Mouse (Mus musculus) lung, adult 2 months (tissue): ENCODE results near the gene Glt8d1. TPM values are rescaled to one million over a fixed set of nuclear protein-coding genes. Genes with fewer than 3 reads are reported as not detected.
A peak's percentile ranks its signal among the peaks of the same experiment; 100 is the strongest.

Experiments used
- DNase-seq: peaks from one replicate; pipeline ENCODE4 v3.0.0; 2022
- H3K4me1 ChIP-seq: fragments of 200-500 bp; 2 replicates; pipeline ENCODE4 v1.6.1; 2011; ENCODE audit warnings: low read length; ENCODE audit not compliant: control insufficient read depth, insufficient read depth
- H3K4me3 ChIP-seq: fragments of 200-500 bp; replicated peaks from 2 replicates; pipeline ENCODE3; 2011; ENCODE audit warnings: low read depth, mild to moderate bottlenecking, control low read depth, low read length; ENCODE audit errors: extremely low read depth
- CTCF ChIP-seq: fragments of 200-500 bp; IDR thresholded peaks from 2 replicates; pipeline ENCODE4 v1.5.1; 2011; ENCODE audit warnings: mild to moderate bottlenecking, low read length, control low read depth; ENCODE audit not compliant: insufficient read depth
- POLR2A ChIP-seq: fragments of 200-500 bp; IDR thresholded peaks from 2 replicates; pipeline ENCODE4 v1.6.1; 2011; ENCODE audit warnings: low read depth, mild to moderate bottlenecking, control low read depth, low read length, borderline replicate concordance; ENCODE audit errors: extremely low read depth
- WGBS: fragments of 180-500 bp; shearing (Covaris S2); methylation state at CpG from one replicate; pipeline ENCODE4 v1.1.7; 2018; 5-methylcytosine and 5-hydroxymethylcytosine counted together
- polyA plus RNA-seq: library from polyadenylated mRNA; depleted of rRNA; stranded (reverse); fragments of >200 nt; gene quantifications from 2 replicates; pipeline ENCODE4 v1.2.3, GENCODE M21; 2012; rRNA removed

Glt8d1 gene
- polyA plus RNA-seq: 17.2 and 21.6 TPM in 2 replicates

- peak; percentile 95 for DNase-seq
- peak within 1 kb of the TSS; percentile 100 for H3K4me3 ChIP-seq
- no peak for TF ChIP-seq CTCF
- peak; percentile 91 for TF ChIP-seq POLR2A
- under 1% methylated on average over 84 of the region's 84 CpGs for WGBS
- peaks cover 3% of the 10 kb centered on the region; the same call in 1 of the 2 replicates for H3K4me1 ChIP-seq
Observed at GRCm38 (mm10) chr14:31001307-31002205, at the start of gene Glt8d1, which contains the start of gene Spcs1. Glt8d1 (plus strand) TSS chr14:31001400. Spcs1 (minus strand) TSS chr14:31001672.

GRCm38 (mm10) chr14:30958517-30958916 lies 42.7 kb upstream of the Glt8d1 start:
- DNase-seq: no peak
- 75% methylated on average over 2 of the region's 2 CpGs for WGBS
- TF ChIP-seq POLR2A (no peak), CTCF (no peak)
- no peaks in the 10 kb centered on the region for H3K4me1 ChIP-seq
- H3K4me3 ChIP-seq: no peak overlapping the region

DNA sequence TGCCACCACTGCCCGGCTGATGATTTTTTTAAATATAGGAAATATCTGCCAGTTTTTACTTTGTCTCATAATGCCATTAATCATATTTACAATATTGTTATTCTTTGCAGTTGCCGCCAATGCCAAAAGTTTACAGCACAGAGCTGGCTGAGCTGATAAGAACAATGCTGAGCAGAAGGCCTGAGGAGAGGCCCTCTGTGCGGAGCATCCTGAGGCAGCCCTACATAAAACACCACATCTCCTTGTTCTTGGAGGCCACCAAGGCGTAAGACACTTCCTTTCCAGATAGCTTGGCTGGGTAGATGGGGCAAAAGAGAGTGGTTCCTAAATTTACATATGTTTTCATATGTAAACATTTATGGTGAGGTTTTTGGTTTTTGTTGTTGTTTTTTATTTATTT lies 42.2 kb upstream of the Glt8d1 start:
- Histone ChIP-seq H3K4me3 (no peak overlapping the region), H3K4me1 (no peaks in the 10 kb centered on the region)
- TF ChIP-seq POLR2A (no peak), CTCF (no peak)
- no peak for DNase-seq
- 68% methylated on average over 4 of the region's 4 CpGs for WGBS

- no peaks in the 10 kb centered on the region for H3K4me1 ChIP-seq
- WGBS: 97% methylated on average over 1 of the region's 1 CpGs
- H3K4me3 ChIP-seq: no peak overlapping the region
- TF ChIP-seq POLR2A: no peak
- no peak for TF ChIP-seq CTCF
- no peak for DNase-seq
Observed at GRCm38 (mm10) chr14:30960366-30960765, 40.8 kb upstream of the Glt8d1 start.

GRCm38 (mm10) chr14:30974204-30974603 lies 27.0 kb upstream of the Glt8d1 start:
- 65% methylated on average over 6 of the region's 6 CpGs for WGBS
- Histone ChIP-seq H3K4me1 (no peaks in the 10 kb centered on the region), H3K4me3 (no peak overlapping the region)
- DNase-seq: no peak
- no peak for TF ChIP-seq POLR2A
- no peak for TF ChIP-seq CTCF

- TF ChIP-seq POLR2A (no peak), CTCF (no peak)
Observed at GRCm38 (mm10) chr14:30976222-30976621, 25.0 kb upstream of the Glt8d1 start.

DNA sequence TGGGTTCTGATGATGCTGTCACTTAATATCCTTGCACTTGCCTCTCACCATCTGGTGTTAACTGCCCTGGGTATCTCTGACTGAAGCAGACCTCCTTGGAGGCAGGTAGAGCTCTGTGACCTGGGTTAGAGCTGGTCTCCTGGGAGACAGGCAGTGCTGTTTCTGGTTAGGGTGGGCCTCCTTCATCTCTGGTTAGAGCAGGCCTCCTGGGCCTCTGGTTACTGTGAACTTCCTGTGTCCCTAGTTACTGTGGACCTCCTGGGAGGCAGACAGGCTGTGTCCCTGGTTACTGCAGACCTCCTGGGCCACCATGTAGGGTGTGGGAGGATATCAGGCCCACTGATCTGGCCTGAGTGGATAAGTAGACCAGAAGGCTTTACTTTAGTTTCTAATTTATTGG lies 4.8 kb upstream of the Glt8d1 start:
- no peak for DNase-seq
- peaks cover 3% of the 10 kb centered on the region; the same call in 1 of the 2 replicates for H3K4me1 ChIP-seq
- TF ChIP-seq CTCF: no peak
- no peak for TF ChIP-seq POLR2A
- H3K4me3 ChIP-seq: no peak overlapping the region

More at GRCm38 (mm10) chr14:30976222-30976621, 25.0 kb upstream of the Glt8d1 start:
- DNase-seq: no peak
- no peak overlapping the region for H3K4me3 ChIP-seq
- H3K4me1 ChIP-seq: no peaks in the 10 kb centered on the region
- WGBS: 70% methylated on average over 3 of the region's 3 CpGs

DNA sequence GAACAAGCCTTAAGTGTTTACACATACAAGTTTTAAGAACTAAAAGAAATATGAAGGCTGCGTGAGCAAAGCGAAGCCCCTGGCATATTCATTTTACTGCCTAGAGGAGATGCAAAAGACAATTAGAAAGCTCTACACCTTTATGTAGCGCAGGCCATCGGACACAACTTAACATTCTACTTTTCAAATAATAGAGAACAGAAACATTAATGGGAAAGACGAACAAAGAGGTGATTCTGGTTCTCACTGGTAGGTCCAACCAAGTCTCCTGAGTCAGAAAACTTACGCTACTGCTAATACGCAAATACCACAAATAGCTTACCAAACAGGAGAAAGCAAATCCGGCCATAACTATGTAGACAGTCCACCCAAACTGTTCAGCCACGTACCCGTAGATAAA lies 844 bp upstream of the Glt8d1 start:
- Histone ChIP-seq H3K4me1 (peaks cover 3% of the 10 kb centered on the region; the same call in 1 of the 2 replicates), H3K4me3 (peak overlapping the region; percentile 11)
- WGBS: 41% methylated on average over 10 of the region's 10 CpGs
- TF ChIP-seq CTCF: no peak
- no peak for TF ChIP-seq POLR2A
- DNase-seq: no peak

DNA sequence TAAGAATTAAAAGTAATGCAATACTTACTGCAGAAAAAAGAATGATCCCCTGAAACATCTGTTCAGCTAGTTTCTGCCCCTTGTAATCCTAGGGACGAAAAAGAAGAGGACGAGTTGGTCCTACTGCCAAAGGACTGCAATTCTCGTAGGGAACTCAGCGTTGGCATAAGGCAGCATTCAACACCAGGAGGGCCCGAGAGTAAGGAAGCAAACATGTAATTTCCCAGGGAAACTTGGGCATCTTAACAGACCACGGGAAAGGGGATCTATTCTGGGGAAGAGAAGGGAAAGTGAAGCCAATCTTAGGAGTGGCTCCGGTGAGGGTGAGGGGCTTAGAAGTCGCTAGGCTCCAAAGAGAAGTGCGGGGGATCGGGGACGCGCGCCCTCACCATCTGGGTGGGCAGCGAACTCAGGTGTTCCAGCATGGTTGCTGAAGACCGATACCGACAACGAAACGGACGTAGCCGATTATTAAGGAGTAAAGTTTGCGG lies 339 bp upstream of the Glt8d1 start:
- peak overlapping the region; percentile 100 for H3K4me3 ChIP-seq
- H3K4me1 ChIP-seq: peaks cover 3% of the 10 kb centered on the region; the same call in 1 of the 2 replicates
- under 1% methylated on average over 21 of the region's 21 CpGs for WGBS
- DNase-seq: no peak
- TF ChIP-seq CTCF (no peak), POLR2A (no peak)
